Mouse (Mus musculus) MEL (cell line): ENCODE measurements around the gene Grin2b. TPM values are rescaled to one million over a fixed set of nuclear protein-coding genes. Genes with fewer than 3 reads are reported as not detected.

ENCODE experiments used
- DNase-seq: peaks from one replicate; pipeline ENCODE4 v3.0.0; 2011; ENCODE audit warnings: low read depth, low spot score
- H3K27ac ChIP-seq: 2 replicates; pipeline ENCODE4 v1.5.1; 2012; ENCODE audit warnings: low read depth, mild to moderate bottlenecking, control low read depth, low read length, moderate library complexity; ENCODE audit not compliant: control insufficient read depth
- H3K27me3 ChIP-seq, 2 experiments: fragments of 150-350 bp in 1 of 2; sonication (generic) in 1 of 2; 2 replicates each; pipeline ENCODE4 v1.6.1; 2012; ENCODE audit warnings: low read length in 2 of 2, mild to moderate bottlenecking in 2 of 2, improper control_type of control experiment in 1 of 2, moderate library complexity in 1 of 2; ENCODE audit not compliant: insufficient read depth in 2 of 2, control insufficient read depth in 1 of 2
- H3K36me3 ChIP-seq, 2 experiments: 2 replicates each; pipeline ENCODE4 v1.6.1; 2012 to 2014; ENCODE audit warnings: low read length in 2 of 2, improper control_type of control experiment in 1 of 2, inconsistent platforms in 1 of 2, mild to moderate bottlenecking in 1 of 2; ENCODE audit not compliant: insufficient read depth in 2 of 2, control insufficient read depth in 1 of 2
- H3K4me1 ChIP-seq, 2 experiments: fragments of 150-350 bp in 1 of 2; sonication (generic) in 1 of 2; 2 replicates each; pipeline ENCODE4 v1.6.1; 2012; ENCODE audit warnings: low read length in 2 of 2, improper control_type of control experiment in 1 of 2, mild to moderate bottlenecking in 1 of 2; ENCODE audit not compliant: insufficient read depth in 2 of 2, control insufficient read depth in 1 of 2
- H3K4me3 ChIP-seq, 2 experiments: fragments of 150-350 bp in 1 of 2; sonication (generic) in 1 of 2; 2 replicates each; pipeline ENCODE4 v1.5.1; 2012; ENCODE audit warnings: low read depth in 2 of 2, low read length in 2 of 2, mild to moderate bottlenecking in 2 of 2, moderate library complexity in 2 of 2, control low read depth in 1 of 2, improper control_type of control experiment in 1 of 2; ENCODE audit not compliant: control insufficient read depth in 1 of 2, insufficient read depth in 1 of 2
- H3K79me2 ChIP-seq: 2 replicates; pipeline ENCODE4 v1.6.1; 2012; ENCODE audit warnings: mild to moderate bottlenecking, low read length, moderate library complexity; ENCODE audit not compliant: control insufficient read depth, poor library complexity, insufficient read depth
- H3K9ac ChIP-seq: 2 replicates; pipeline ENCODE4 v1.6.1; 2012; ENCODE audit warnings: low read depth, mild to moderate bottlenecking, control low read depth, low read length, moderate library complexity; ENCODE audit not compliant: control insufficient read depth, poor library complexity, severe bottlenecking
- H3K9me3 ChIP-seq: fragments of 150-350 bp; sonication (generic); replicated peaks from 2 replicates; pipeline ENCODE4 v1.6.1; 2012; ENCODE audit warnings: mild to moderate bottlenecking, low read length, improper control_type of control experiment, moderate library complexity; ENCODE audit not compliant: insufficient read depth
- CHD2 ChIP-seq: IDR thresholded peaks from 2 replicates; pipeline ENCODE4 v1.6.1; 2011; ENCODE audit warnings: low read length, improper control_type of control experiment
- CTCF ChIP-seq, 3 experiments: IDR thresholded peaks in 2 of 3; conservative IDR thresholded peaks in 1 of 3; 2 replicates each; pipeline ENCODE4 v1.5.1; 2011 to 2012; ENCODE audit warnings: low read length in 3 of 3, low read depth in 2 of 3, mild to moderate bottlenecking in 2 of 3, improper control_type of control experiment in 1 of 3, inconsistent platforms in 1 of 3, mixed read lengths in 1 of 3, moderate library complexity in 1 of 3; ENCODE audit not compliant: control insufficient read depth in 1 of 3, insufficient read depth in 1 of 3, poor library complexity in 1 of 3, severe bottlenecking in 1 of 3
- EP300 ChIP-seq, 2 experiments: IDR thresholded peaks; 2 replicates each; pipeline ENCODE4 v1.6.1; 2011; ENCODE audit warnings: improper control_type of control experiment in 2 of 2, low read length in 2 of 2, low read depth in 1 of 2, mild to moderate bottlenecking in 1 of 2
- ETS1 ChIP-seq: IDR thresholded peaks from 2 replicates; pipeline ENCODE4 v1.6.1; 2012; ENCODE audit warnings: low read depth, mild to moderate bottlenecking, inconsistent platforms, low read length, improper control_type of control experiment, moderate library complexity
- GABPA ChIP-seq: IDR thresholded peaks from 2 replicates; pipeline ENCODE4 v1.6.1; 2012; ENCODE audit warnings: low read depth, mild to moderate bottlenecking, inconsistent platforms, low read length, improper control_type of control experiment, moderate library complexity
- JUND ChIP-seq: IDR thresholded peaks from 2 replicates; pipeline ENCODE4 v1.6.1; 2011; ENCODE audit warnings: low read depth, mild to moderate bottlenecking, improper control_type of control experiment, low read length
- MAFK ChIP-seq: IDR thresholded peaks from 2 replicates; pipeline ENCODE4 v1.6.1; 2011; ENCODE audit warnings: low read depth, mild to moderate bottlenecking, low read length, improper control_type of control experiment, borderline replicate concordance
- MAX ChIP-seq: IDR thresholded peaks from 2 replicates; pipeline ENCODE4 v1.6.1; 2011; ENCODE audit warnings: low read length, improper control_type of control experiment
- MXI1 ChIP-seq: IDR thresholded peaks from 2 replicates; pipeline ENCODE4 v1.6.1; 2011; ENCODE audit warnings: mild to moderate bottlenecking, low read depth, low read length, improper control_type of control experiment
- MYC ChIP-seq: IDR thresholded peaks from 2 replicates; pipeline ENCODE4 v1.6.1; 2011; ENCODE audit warnings: low read depth, mild to moderate bottlenecking, low read length, improper control_type of control experiment, moderate library complexity
- NRF1 ChIP-seq: IDR thresholded peaks from 2 replicates; pipeline ENCODE4 v1.6.1; 2014; ENCODE audit warnings: low read depth, mild to moderate bottlenecking, inconsistent platforms, low read length, improper control_type of control experiment, moderate library complexity; ENCODE audit not compliant: poor library complexity, insufficient read depth, severe bottlenecking
- POLR2A ChIP-seq, 2 experiments: IDR thresholded peaks; 2 replicates each; pipeline ENCODE4 v1.6.1; 2011 to 2012; ENCODE audit warnings: low read length in 2 of 2, mild to moderate bottlenecking in 2 of 2, control low read depth in 1 of 2, improper control_type of control experiment in 1 of 2, low read depth in 1 of 2, moderate library complexity in 1 of 2; ENCODE audit not compliant: control insufficient read depth in 1 of 2, insufficient read depth in 1 of 2, poor library complexity in 1 of 2
- POLR2AphosphoS2 ChIP-seq: IDR thresholded peaks from 2 replicates; pipeline ENCODE4 v1.6.1; 2011; ENCODE audit warnings: low read length, improper control_type of control experiment
- POLR2AphosphoS5 ChIP-seq: IDR thresholded peaks from 2 replicates; pipeline ENCODE4 v1.6.1; 2012; ENCODE audit warnings: low read depth, borderline replicate concordance, mild to moderate bottlenecking, inconsistent platforms, low read length, moderate library complexity, mixed read lengths
- RAD21 ChIP-seq: IDR thresholded peaks from 2 replicates; pipeline ENCODE4 v1.6.1; 2011; ENCODE audit warnings: mild to moderate bottlenecking, low read depth, low read length, improper control_type of control experiment
- RCOR1 ChIP-seq: IDR thresholded peaks from 2 replicates; pipeline ENCODE4 v1.6.1; 2012; ENCODE audit warnings: low read depth, mild to moderate bottlenecking, inconsistent platforms, low read length, improper control_type of control experiment
- SMC3 ChIP-seq: IDR thresholded peaks from 2 replicates; pipeline ENCODE4 v1.6.1; 2011; ENCODE audit warnings: low read depth, low read length, improper control_type of control experiment
- TAL1 ChIP-seq: IDR thresholded peaks from 2 replicates; pipeline ENCODE4 v1.6.1; 2012; ENCODE audit warnings: mild to moderate bottlenecking, inconsistent platforms, low read length, moderate library complexity, mixed read lengths
- TBP ChIP-seq: IDR thresholded peaks from 2 replicates; pipeline ENCODE4 v1.8.0; 2011; ENCODE audit warnings: low read depth, low read length, improper control_type of control experiment
- TCF12 ChIP-seq: IDR thresholded peaks from 2 replicates; pipeline ENCODE4 v1.6.1; 2014; ENCODE audit warnings: low read depth, mild to moderate bottlenecking, inconsistent platforms, low read length, improper control_type of control experiment, moderate library complexity
- UBTF ChIP-seq: IDR thresholded peaks from 2 replicates; pipeline ENCODE4 v1.6.1; 2012; ENCODE audit warnings: low read depth, mild to moderate bottlenecking, inconsistent platforms, low read length, improper control_type of control experiment, moderate library complexity, borderline replicate concordance; ENCODE audit not compliant: insufficient read depth
- ZC3H11A ChIP-seq: IDR thresholded peaks from 2 replicates; pipeline ENCODE4 v1.6.1; 2012; ENCODE audit warnings: low read depth, mild to moderate bottlenecking, inconsistent platforms, low read length, improper control_type of control experiment
- ZKSCAN1 ChIP-seq: IDR thresholded peaks from 2 replicates; pipeline ENCODE4 v1.6.1; 2012; ENCODE audit warnings: low read depth, mild to moderate bottlenecking, inconsistent platforms, low read length, improper control_type of control experiment, moderate library complexity
- ZMIZ1 ChIP-seq: IDR thresholded peaks from 2 replicates; pipeline ENCODE4 v1.6.1; 2012; ENCODE audit warnings: low read depth, mild to moderate bottlenecking, inconsistent platforms, low read length, improper control_type of control experiment, moderate library complexity
- ZNF384 ChIP-seq: IDR thresholded peaks from 2 replicates; pipeline ENCODE4 v1.6.1; 2012; ENCODE audit warnings: low read depth, mild to moderate bottlenecking, inconsistent platforms, low read length, improper control_type of control experiment
- polyA plus RNA-seq, 2 experiments: library from polyadenylated mRNA; stranded (reverse) in 1 of 2; unstranded in 1 of 2; fragments of >175 nt in 1 of 2; fragments of >200 nt in 1 of 2; gene quantifications; 2 replicates each; pipeline versions ENCODE4 v1.2.1 to v1.2.4; 2012; ENCODE audit warnings: low replicate concordance in 2 of 2, low read depth in 1 of 2; ENCODE audit not compliant: insufficient read length in 2 of 2, insufficient read depth in 1 of 2, missing spikeins in 1 of 2
- total RNA-seq: library from RNA; depleted of rRNA; stranded (reverse); fragments of 300-350 nt; gene quantifications from 2 replicates; pipeline ENCODE4 v1.2.3, GENCODE M21; 2012

The Grin2b gene
- total and polyA plus RNA-seq, 3 experiments, result not detected

GRCm38 (mm10) chr6:135833542-135833941 lies 339.8 kb downstream of the Grin2b start:
- Histone ChIP-seq H3K9me3 (no peaks in the 10 kb centered on the region; the same call in 1 of the 2 replicates), H3K4me1 (no peaks in the 10 kb centered on the region), H3K27me3 (no peaks in the 10 kb centered on the region), H3K79me2 (no peaks in the 10 kb centered on the region), H3K4me3 (no peak overlapping the region), H3K9ac (no peak overlapping the region)
- no peak for DNase-seq
- TF ChIP-seq SMC3 (no peak), MAFK (no peak), MAX (no peak), POLR2A (IDR thresholded peaks at IDR 0.05; ENCODE audit: control insufficient read depth in 1 of 2, insufficient read depth in 1 of 2, low read depth in 1 of 2, low read length in 2 of 2, poor library complexity in 1 of 2) (no peak), TAL1 (no peak), POLR2AphosphoS5 (no peak), UBTF (no peak), MXI1 (no peak), ETS1 (no peak), POLR2AphosphoS2 (no peak), ZMIZ1 (no peak), EP300 (IDR thresholded peaks at IDR 0.05; ENCODE audit: low read depth in 1 of 2, low read length in 2 of 2) (no peak), ZC3H11A (no peak), CHD2 (no peak), TBP (no peak)
- TF ChIP-seq, all 39 proteins: peak for 0
- H3K27ac ChIP-seq, result no peak overlapping the region
- H3K36me3 ChIP-seq, result no peaks in the 10 kb centered on the region

- H3K4me1 ChIP-seq, result no peaks in the 10 kb centered on the region
- H3K9ac ChIP-seq, result no peak overlapping the region
- no peak for TF ChIP-seq GABPA
- TF ChIP-seq CHD2, result no peak
- no peak for TF ChIP-seq MXI1
- no peak for TF ChIP-seq ZNF384
- TF ChIP-seq JUND, result no peak
- no peak for TF ChIP-seq ZKSCAN1
- TF ChIP-seq TCF12, result no peak
- no peak for TF ChIP-seq NRF1
- no peak for TF ChIP-seq MAX
- TF ChIP-seq SMC3, result no peak
- no peak for TF ChIP-seq MYC
- no peak for TF ChIP-seq TBP
- no peak for TF ChIP-seq RCOR1
- TF ChIP-seq CTCF (IDR thresholded peaks at IDR 0.05 in 2 of 3, conservative IDR thresholded peaks at IDR 0.05 in 1 of 3; ENCODE audit: control insufficient read depth in 1 of 3, insufficient read depth in 1 of 3, low read depth in 2 of 3, low read length in 3 of 3, poor library complexity in 1 of 3, severe bottlenecking in 1 of 3), result no peak
- no peak for TF ChIP-seq MAFK
- no peak for TF ChIP-seq POLR2A (IDR thresholded peaks at IDR 0.05; ENCODE audit: control insufficient read depth in 1 of 2, insufficient read depth in 1 of 2, low read depth in 1 of 2, low read length in 2 of 2, poor library complexity in 1 of 2)
- no peak for TF ChIP-seq RAD21
- H3K36me3 ChIP-seq, result no peaks in the 10 kb centered on the region
- no peak for DNase-seq
- no peak overlapping the region for H3K27ac ChIP-seq
- no peaks in the 10 kb centered on the region; the same call in 1 of the 2 replicates for H3K9me3 ChIP-seq
- H3K79me2 ChIP-seq, result no peaks in the 10 kb centered on the region
- H3K27me3 ChIP-seq, result no peaks in the 10 kb centered on the region
- no peak overlapping the region for H3K4me3 ChIP-seq
Observed at GRCm38 (mm10) chr6:135832041-135832440, 341.3 kb downstream of the Grin2b start.
